Mouse (Mus musculus) lung, adult 18-20 months (tissue): ENCODE measurements around the gene Gm10295.

ENCODE experiments used
- DNase-seq, 2 experiments: peaks; one replicate each; pipeline ENCODE4 v3.0.0; 2022; ENCODE audit warnings: mixed read lengths in 2 of 2

Gene Gm10295

DNA sequence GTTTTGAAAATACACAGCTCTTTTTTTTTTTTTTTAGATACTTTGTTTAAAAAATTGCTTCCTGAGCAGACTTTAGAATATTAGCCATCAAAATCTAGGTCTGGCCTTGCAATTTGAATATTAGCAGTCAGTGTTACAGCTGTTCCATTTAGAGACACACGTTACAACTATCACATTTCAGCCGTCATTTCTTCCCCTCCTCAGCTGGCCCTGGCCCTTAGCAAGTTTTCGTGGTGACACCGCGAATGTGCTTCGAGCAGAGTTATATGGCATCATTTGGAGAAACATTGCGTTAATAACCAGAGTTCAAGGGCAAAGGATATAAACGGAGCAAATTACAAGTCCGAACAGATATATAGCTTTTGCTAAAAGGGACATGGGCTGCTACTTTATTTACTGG lies 2.4 kb downstream of the Gm10295 start:
- peak; percentile 10 to 11 for DNase-seq

- DNase-seq: peak in 1 of 2 experiments; percentile 3
These were observed 26.2 kb downstream of the Gm10295 start for GRCm38 (mm10) chr7:71324919-71325583.

- peak in 1 of 2 experiments; percentile 24 for DNase-seq
These were observed 38.0 kb downstream of the Gm10295 start for GRCm38 (mm10) chr7:71313148-71313765.

DNA sequence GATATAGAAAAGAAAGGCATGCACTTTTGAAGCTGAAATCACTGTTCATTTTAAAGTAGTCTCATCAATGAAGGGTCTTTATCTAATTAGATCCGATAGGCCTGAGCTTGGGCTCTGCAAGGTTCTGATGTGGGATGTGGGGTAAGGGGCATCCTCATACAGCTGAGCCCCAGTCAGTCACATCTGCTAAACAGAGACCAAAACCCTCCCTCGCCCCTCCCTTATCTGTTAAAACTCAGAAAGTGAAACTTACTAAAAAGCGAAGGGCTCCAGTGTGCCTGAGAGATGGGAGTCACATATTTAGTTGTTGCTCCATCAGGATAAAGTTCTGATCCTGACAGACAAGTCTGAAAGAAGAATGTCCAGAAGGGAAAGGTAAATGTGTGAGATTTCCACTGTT lies 38.9 kb downstream of the Gm10295 start:
- no peak for DNase-seq

DNA sequence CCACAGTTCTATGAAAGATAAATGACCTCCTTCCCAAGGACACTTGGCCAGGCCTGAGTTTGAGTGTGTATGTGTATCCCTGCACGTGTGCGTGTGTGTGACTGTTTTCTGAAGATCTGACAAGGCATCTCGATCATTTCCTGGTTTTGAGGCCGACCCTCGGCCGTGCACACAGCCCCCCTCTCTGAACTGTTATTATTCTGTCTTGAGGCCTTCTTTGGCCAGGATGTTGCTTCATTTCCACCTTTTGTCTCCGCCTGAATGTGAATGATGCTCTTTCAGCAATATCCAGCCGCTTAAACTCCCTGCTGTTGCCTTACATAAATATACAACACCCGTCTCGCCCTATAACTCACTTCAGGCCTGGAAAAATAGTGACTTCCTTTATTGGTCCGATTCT lies 39.9 kb downstream of the Gm10295 start:
- DNase-seq: peak; percentile 7 to 9

- no peak for DNase-seq
These were observed 43.2 kb downstream of the Gm10295 start for GRCm38 (mm10) chr7:71308051-71308450.

DNA sequence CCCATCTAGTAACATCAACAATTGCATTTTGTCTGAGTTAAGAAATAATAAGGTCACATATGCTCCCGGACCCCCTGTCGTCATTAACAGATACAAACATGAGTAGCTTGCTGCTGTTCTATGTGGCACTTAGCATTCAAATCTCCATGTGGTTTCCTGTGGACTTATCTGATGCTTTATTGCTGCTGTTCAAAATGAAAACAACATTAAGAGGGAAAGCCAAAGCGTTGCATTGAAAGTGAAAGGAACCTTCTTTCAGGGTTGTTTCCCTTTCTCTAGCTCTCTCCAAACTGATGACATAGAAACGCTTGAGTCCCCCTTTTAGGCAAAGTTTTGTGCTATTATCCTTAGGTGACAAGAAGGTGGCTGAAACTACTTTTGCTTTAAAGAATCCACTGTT lies 48.6 kb downstream of the Gm10295 start:
- DNase-seq: no peak
